ENCODE assay signal across 8 mouse cellular contexts in the genomic region with DNA sequence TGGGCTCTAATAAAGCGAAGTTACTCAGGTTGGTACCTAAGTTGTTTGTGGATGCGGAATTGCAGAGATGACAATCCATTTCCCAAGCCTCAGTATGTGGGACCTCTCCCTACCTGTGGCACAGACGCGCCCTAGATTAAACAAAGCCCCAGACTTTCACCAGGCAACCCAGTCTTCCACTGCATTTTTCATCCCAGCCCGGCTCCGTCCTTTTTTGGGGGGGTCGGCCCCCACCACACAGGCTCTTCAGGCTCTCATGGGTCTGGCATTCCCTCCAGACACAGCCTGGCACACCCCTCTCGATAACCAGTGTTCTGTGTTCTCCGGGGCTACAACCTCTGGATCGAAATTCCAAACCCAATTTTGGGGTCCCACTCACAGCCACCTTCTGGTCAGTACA. TPM values are rescaled to one million over a fixed set of nuclear protein-coding genes. Genes with fewer than 3 reads are reported as not detected.
DNase-seq lines count a peak whose midpoint lies in the region; ATAC-seq and TF ChIP-seq lines count a peak whose summit lies in the region.

No protein-coding gene starts in this region.

- peak overlapping the region; percentile 81 for H3K4me3 ChIP-seq in kidney, embryonic 14.5 days (ENCODE audit: low read length)
- H3K4me3 ChIP-seq in embryonic facial prominence, embryonic 12.5 days = peak overlapping the region; percentile 69
- H3K4me3 ChIP-seq in intestine, embryonic 14.5 days (ENCODE audit: low read depth, low read length) = peak overlapping the region; percentile 76
- H3K4me3 ChIP-seq in midbrain, postnatal 0 days (ENCODE audit: low read depth, low read length) = peak overlapping the region; percentile 72

- TF ChIP-seq CTCF in midbrain, postnatal 0 days (IDR thresholded peaks at IDR 0.05) = no peak

- ATAC-seq in kidney, embryonic 14.5 days (ENCODE audit: low FRiP score, low TSS enrichment) = no peak
- ATAC-seq in embryonic facial prominence, embryonic 12.5 days (ENCODE audit: insufficient number of reproducible peaks, insufficient read depth, low FRiP score, low TSS enrichment) = no peak
- no peak for ATAC-seq in intestine, embryonic 14.5 days (replicated peaks; ENCODE audit: low FRiP score, low TSS enrichment, low read depth)
- 0 out of 2 replicates have a peak, but pooled peaks have one; percentile 0 for ATAC-seq in midbrain, postnatal 0 days (ENCODE audit: low FRiP score)
- ATAC-seq in cerebellum, adult (ENCODE audit: insufficient number of reproducible peaks, low FRiP score, low TSS enrichment) = no peak

- peaks cover 13% of the 10 kb centered on the region for H3K4me1 ChIP-seq in kidney, embryonic 14.5 days (ENCODE audit: control insufficient read depth, insufficient read depth, low read length)
- H3K4me1 ChIP-seq in embryonic facial prominence, embryonic 12.5 days = peaks cover 6% of the 10 kb centered on the region; the same call in 1 of the 2 replicates
- peaks cover 17% of the 10 kb centered on the region for H3K4me1 ChIP-seq in intestine, embryonic 14.5 days (replicated peaks; ENCODE audit: control insufficient read depth, insufficient read depth, low read length)
- H3K4me1 ChIP-seq in midbrain, postnatal 0 days (ENCODE audit: insufficient read depth, low read length) = no peaks in the 10 kb centered on the region

- H3K9me3 ChIP-seq in kidney, embryonic 14.5 days (ENCODE audit: control insufficient read depth, low read length) = no peaks in the 10 kb centered on the region
- H3K9me3 ChIP-seq in embryonic facial prominence, embryonic 12.5 days = no peaks in the 10 kb centered on the region
- no peaks in the 10 kb centered on the region for H3K9me3 ChIP-seq in intestine, embryonic 14.5 days (ENCODE audit: control insufficient read depth, low read length)
- H3K9me3 ChIP-seq in midbrain, postnatal 0 days (ENCODE audit: low read length) = no peaks in the 10 kb centered on the region

- WGBS in kidney, embryonic 14.5 days = 7% methylated on average over 10 of the region's 10 CpGs
- 6% methylated on average over 10 of the region's 10 CpGs for WGBS in embryonic facial prominence, embryonic 12.5 days
- 6% methylated on average over 10 of the region's 10 CpGs for WGBS in intestine, embryonic 14.5 days
- WGBS in midbrain, postnatal 0 days = 4% methylated on average over 10 of the region's 10 CpGs

- no peak for DNase-seq in kidney, adult 8-10 months
- peak; percentile 53 for DNase-seq in intestine, embryonic 14.5 days (ENCODE audit: low spot score)
- DNase-seq in midbrain, postnatal 0 days (ENCODE audit: low spot score) = no peak
- no peak for DNase-seq in cerebellum, adult 11-12 months
- DNase-seq in lung, postnatal 36 days = no peak

- H3K9ac ChIP-seq in kidney, embryonic 14.5 days (ENCODE audit: low read depth, low read length) = peak overlapping the region; percentile 75
- H3K9ac ChIP-seq in embryonic facial prominence, embryonic 12.5 days = peak overlapping the region; percentile 70
- H3K9ac ChIP-seq in intestine, embryonic 14.5 days (ENCODE audit: low read length) = peak overlapping the region; percentile 53
- H3K9ac ChIP-seq in midbrain, postnatal 0 days (replicated peaks; ENCODE audit: low read length, poor library complexity, severe bottlenecking) = peak overlapping the region; percentile 86

- H3K27me3 ChIP-seq in kidney, embryonic 14.5 days (ENCODE audit: control insufficient read depth, insufficient read depth, low read length) = no peaks in the 10 kb centered on the region
- H3K27me3 ChIP-seq in embryonic facial prominence, embryonic 12.5 days = no peaks in the 10 kb centered on the region
- H3K27me3 ChIP-seq in intestine, embryonic 14.5 days (replicated peaks; ENCODE audit: control insufficient read depth, insufficient read depth, low read length) = no peaks in the 10 kb centered on the region
- H3K27me3 ChIP-seq in midbrain, postnatal 0 days (ENCODE audit: insufficient read depth, low read length) = no peaks in the 10 kb centered on the region

- no peak overlapping the region for H3K27ac ChIP-seq in kidney, embryonic 14.5 days (ENCODE audit: low read depth, low read length)
- no peak overlapping the region for H3K27ac ChIP-seq in embryonic facial prominence, embryonic 12.5 days
- H3K27ac ChIP-seq in intestine, embryonic 14.5 days (ENCODE audit: low read depth) = no peak overlapping the region
- H3K27ac ChIP-seq in midbrain, postnatal 0 days (ENCODE audit: low read depth, low read length) = peak overlapping the region; percentile 77

- H3K36me3 ChIP-seq in kidney, embryonic 14.5 days (ENCODE audit: control insufficient read depth, insufficient read depth, low read length) = no peaks in the 10 kb centered on the region
- no peaks in the 10 kb centered on the region for H3K36me3 ChIP-seq in embryonic facial prominence, embryonic 12.5 days
- no peaks in the 10 kb centered on the region for H3K36me3 ChIP-seq in intestine, embryonic 14.5 days (ENCODE audit: control insufficient read depth, insufficient read depth, low read length)
- H3K36me3 ChIP-seq in midbrain, postnatal 0 days (ENCODE audit: insufficient read depth, low read length) = no peaks in the 10 kb centered on the region

- peak overlapping the region; percentile 89 for H3K4me2 ChIP-seq in kidney, embryonic 14.5 days (replicated peaks; ENCODE audit: low read depth, low read length)
- H3K4me2 ChIP-seq in embryonic facial prominence, embryonic 12.5 days (replicated peaks) = peak overlapping the region; percentile 88
- H3K4me2 ChIP-seq in intestine, embryonic 14.5 days (ENCODE audit: low read length) = peak overlapping the region; percentile 94
- H3K4me2 ChIP-seq in midbrain, postnatal 0 days (ENCODE audit: low read depth, low read length, poor library complexity, severe bottlenecking) = peak overlapping the region; percentile 72

RNA-seq across cellular contexts. Expression of a gene that starts 0.5 kb away (rescaled TPM):
- 27.8 and 33.6 TPM in 2 replicates for polyA plus RNA-seq in kidney, embryonic 14.5 days (2014; fragmentation: Nextera tagmentation; extraction: Ambion mirVana)
- 37.8 and 42.8 TPM in 2 replicates for polyA plus RNA-seq in embryonic facial prominence, embryonic 12.5 days (2016; fragmentation: Nextera tagmentation; extraction: Ambion mirVana)
- polyA plus RNA-seq in intestine, embryonic 14.5 days (2014; fragmentation: Nextera tagmentation; extraction: Ambion mirVana) = 24.2 and 26.7 TPM in 2 replicates
- total RNA-seq in midbrain, postnatal 0 days (2014; rRNA removed) = 47.2 and 47.5 TPM in 2 replicates
- polyA plus RNA-seq in midbrain, postnatal 0 days (2015; fragmentation: Nextera tagmentation; extraction: Ambion mirVana) = 122 and 123 TPM in 2 replicates

RNA-seq across cellular contexts. Expression of a gene that starts 4.6 kb away (rescaled TPM):
- polyA plus RNA-seq in kidney, embryonic 14.5 days (2014; fragmentation: Nextera tagmentation; extraction: Ambion mirVana) = 26.0 and 37.8 TPM in 2 replicates
- polyA plus RNA-seq in embryonic facial prominence, embryonic 12.5 days (2016; fragmentation: Nextera tagmentation; extraction: Ambion mirVana) = 39.6 and 40.0 TPM in 2 replicates
- 23.5 and 32.0 TPM in 2 replicates for polyA plus RNA-seq in intestine, embryonic 14.5 days (2014; fragmentation: Nextera tagmentation; extraction: Ambion mirVana)
- 19.3 and 21.9 TPM in 2 replicates for total RNA-seq in midbrain, postnatal 0 days (2014; rRNA removed)
- polyA plus RNA-seq in midbrain, postnatal 0 days (2015; fragmentation: Nextera tagmentation; extraction: Ambion mirVana) = 30.6 and 33.0 TPM in 2 replicates

RNA-seq across cellular contexts. Expression of a gene that starts 33.6 kb away (rescaled TPM):
- polyA plus RNA-seq in kidney, embryonic 14.5 days (2014; fragmentation: Nextera tagmentation; extraction: Ambion mirVana) = 0.33 and 0.61 TPM in 2 replicates
- not detected in 2 replicates for polyA plus RNA-seq in embryonic facial prominence, embryonic 12.5 days (2016; fragmentation: Nextera tagmentation; extraction: Ambion mirVana)
- 0.13 TPM in 1 of 2 replicates, not detected in the other for polyA plus RNA-seq in intestine, embryonic 14.5 days (2014; fragmentation: Nextera tagmentation; extraction: Ambion mirVana)
- total RNA-seq in midbrain, postnatal 0 days (2014; rRNA removed) = 0.24 TPM in 1 of 2 replicates, not detected in the other
- not detected in 2 replicates for polyA plus RNA-seq in midbrain, postnatal 0 days (2015; fragmentation: Nextera tagmentation; extraction: Ambion mirVana)

RNA-seq across cellular contexts. Expression of a gene that starts 40.3 kb away (rescaled TPM):
- polyA plus RNA-seq in kidney, embryonic 14.5 days (2014; fragmentation: Nextera tagmentation; extraction: Ambion mirVana) = 7.2 and 9.8 TPM in 2 replicates
- polyA plus RNA-seq in embryonic facial prominence, embryonic 12.5 days (2016; fragmentation: Nextera tagmentation; extraction: Ambion mirVana) = 1.3 and 1.9 TPM in 2 replicates
- 1.4 and 1.7 TPM in 2 replicates for polyA plus RNA-seq in intestine, embryonic 14.5 days (2014; fragmentation: Nextera tagmentation; extraction: Ambion mirVana)
- total RNA-seq in midbrain, postnatal 0 days (2014; rRNA removed) = 3.1 TPM in 2 replicates
- polyA plus RNA-seq in midbrain, postnatal 0 days (2015; fragmentation: Nextera tagmentation; extraction: Ambion mirVana) = 3.4 and 4.0 TPM in 2 replicates

RNA-seq across cellular contexts. Expression of a gene that starts 43.2 kb away (rescaled TPM):
- 21.2 and 22.9 TPM in 2 replicates for polyA plus RNA-seq in kidney, embryonic 14.5 days (2014; fragmentation: Nextera tagmentation; extraction: Ambion mirVana)
- 22.7 and 26.1 TPM in 2 replicates for polyA plus RNA-seq in embryonic facial prominence, embryonic 12.5 days (2016; fragmentation: Nextera tagmentation; extraction: Ambion mirVana)
- 33.6 and 35.2 TPM in 2 replicates for polyA plus RNA-seq in intestine, embryonic 14.5 days (2014; fragmentation: Nextera tagmentation; extraction: Ambion mirVana)
- 9.3 and 11.5 TPM in 2 replicates for total RNA-seq in midbrain, postnatal 0 days (2014; rRNA removed)
- polyA plus RNA-seq in midbrain, postnatal 0 days (2015; fragmentation: Nextera tagmentation; extraction: Ambion mirVana) = 11.9 and 13.7 TPM in 2 replicates
